Mouse (Mus musculus): Measurements from ENCODE around the gene Ppil1.

Gene Ppil1

GRCm38 (mm10) chr17:29263840-29264633, at the start of gene Ppil1:
TSS of gene Ppil1 (minus strand) at chr17:29264186.
- DNase-seq (ENCODE audit: low spot score) = peak; percentile 53

GRCm38 (mm10) chr17:29313300-29313699, 49.3 kb upstream of the Ppil1 start:
- DNase-seq (ENCODE audit: low spot score) = no peak

- DNase-seq (ENCODE audit: low spot score) = no peak
These were observed 48.1 kb upstream of the Ppil1 start for GRCm38 (mm10) chr17:29312082-29312481.

GRCm38 (mm10) chr17:29311602-29312001, 47.6 kb upstream of the Ppil1 start:
- DNase-seq (ENCODE audit: low spot score) = no peak

GRCm38 (mm10) chr17:29310056-29310623, 46.2 kb upstream of the Ppil1 start:
- no peak for DNase-seq (ENCODE audit: low spot score)

GRCm38 (mm10) chr17:29305871-29306270, 41.9 kb upstream of the Ppil1 start:
- DNase-seq (ENCODE audit: low spot score) = no peak

GRCm38 (mm10) chr17:29305058-29305806, 41.2 kb upstream of the Ppil1 start:
- no peak for DNase-seq (ENCODE audit: low spot score)

- DNase-seq (ENCODE audit: low spot score) = no peak
These were observed 40.5 kb upstream of the Ppil1 start for GRCm38 (mm10) chr17:29304376-29305057.

- no peak for DNase-seq (ENCODE audit: low spot score)
These were observed 39.9 kb upstream of the Ppil1 start for GRCm38 (mm10) chr17:29303856-29304255.

GRCm38 (mm10) chr17:29303087-29303486, 39.1 kb upstream of the Ppil1 start:
- no peak for DNase-seq (ENCODE audit: low spot score)

- no peak for DNase-seq (ENCODE audit: low spot score)
These were observed 38.2 kb upstream of the Ppil1 start for GRCm38 (mm10) chr17:29302149-29302548.

GRCm38 (mm10) chr17:29301421-29301820, 37.4 kb upstream of the Ppil1 start:
- no peak for DNase-seq (ENCODE audit: low spot score)

- DNase-seq (ENCODE audit: low spot score) = no peak
These were observed 36.9 kb upstream of the Ppil1 start for GRCm38 (mm10) chr17:29300926-29301325.

- no peak for DNase-seq (ENCODE audit: low spot score)
These were observed 35.3 kb upstream of the Ppil1 start for GRCm38 (mm10) chr17:29299282-29299681.

GRCm38 (mm10) chr17:29297813-29298212, 33.8 kb upstream of the Ppil1 start:
- no peak for DNase-seq (ENCODE audit: low spot score)

GRCm38 (mm10) chr17:29297321-29297720, 33.3 kb upstream of the Ppil1 start:
- DNase-seq (ENCODE audit: low spot score) = no peak

- DNase-seq (ENCODE audit: low spot score) = no peak
These were observed 31.8 kb upstream of the Ppil1 start for GRCm38 (mm10) chr17:29295835-29296234.

- no peak for DNase-seq (ENCODE audit: low spot score)
These were observed 30.0 kb upstream of the Ppil1 start for GRCm38 (mm10) chr17:29293807-29294605.

- no peak for DNase-seq (ENCODE audit: low spot score)
These were observed 29.0 kb upstream of the Ppil1 start for GRCm38 (mm10) chr17:29292996-29293395.

- DNase-seq (ENCODE audit: low spot score) = no peak
These were observed 27.8 kb upstream of the Ppil1 start for GRCm38 (mm10) chr17:29291793-29292192.

- no peak for DNase-seq (ENCODE audit: low spot score)
These were observed 18.4 kb upstream of the Ppil1 start for GRCm38 (mm10) chr17:29282216-29282952.
